Comparison of ENCODE assay signal across 8 mouse cellular contexts in the genomic region with DNA sequence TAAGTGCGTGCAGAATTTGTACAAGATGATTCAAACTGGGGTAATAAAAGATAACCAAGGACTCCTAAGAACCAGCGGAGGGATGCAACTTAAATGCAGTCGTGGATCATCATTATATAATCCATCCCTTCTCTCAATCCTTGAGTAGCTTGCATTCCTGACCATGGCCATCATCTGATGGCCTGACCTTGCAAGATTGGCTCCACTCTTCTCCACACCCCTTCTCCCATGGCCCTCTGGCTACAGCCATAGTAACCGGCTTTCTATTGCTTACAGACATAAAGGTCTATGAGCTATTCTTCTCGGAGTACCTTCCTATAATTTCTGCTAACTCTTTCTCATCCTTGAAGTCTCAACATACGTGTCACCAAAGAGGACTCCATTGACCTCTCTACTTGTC. TPM values are rescaled to one million over a fixed set of nuclear protein-coding genes. Genes with fewer than 3 reads are reported as not detected.
DNase-seq lines count a peak whose midpoint lies in the region; ATAC-seq and TF ChIP-seq lines count a peak whose summit lies in the region.

No protein-coding gene starts in this region.

- no peaks in the 10 kb centered on the region for H3K9me3 ChIP-seq in kidney, embryonic 15.5 days (replicated peaks)
- H3K9me3 ChIP-seq in hindbrain, embryonic 15.5 days: no peaks in the 10 kb centered on the region
- no peaks in the 10 kb centered on the region for H3K9me3 ChIP-seq in midbrain, postnatal 0 days (ENCODE audit: low read length)

- peak overlapping the region; percentile 99 for H3K4me3 ChIP-seq in kidney, embryonic 15.5 days (replicated peaks)
- H3K4me3 ChIP-seq in brown adipose tissue, adult 24 weeks (ENCODE audit: insufficient read depth, low read depth, low read length): peak overlapping the region; percentile 21; the same call in 1 of the 2 replicates
- H3K4me3 ChIP-seq in hindbrain, embryonic 15.5 days: peak overlapping the region; percentile 99
- H3K4me3 ChIP-seq in midbrain, postnatal 0 days (ENCODE audit: low read depth, low read length): peak overlapping the region; percentile 94

- peak overlapping the region; percentile 80 for H3K4me2 ChIP-seq in kidney, embryonic 15.5 days
- peak overlapping the region; percentile 82 for H3K4me2 ChIP-seq in hindbrain, embryonic 15.5 days
- peak overlapping the region; percentile 87 for H3K4me2 ChIP-seq in midbrain, postnatal 0 days (ENCODE audit: low read depth, low read length, poor library complexity, severe bottlenecking)

- H3K27me3 ChIP-seq in kidney, embryonic 15.5 days: no peaks in the 10 kb centered on the region
- no peaks in the 10 kb centered on the region for H3K27me3 ChIP-seq in hindbrain, embryonic 15.5 days
- H3K27me3 ChIP-seq in midbrain, postnatal 0 days (ENCODE audit: insufficient read depth, low read length): no peaks in the 10 kb centered on the region

- peak overlapping the region; percentile 95; the same call in 1 of the 2 replicates for H3K27ac ChIP-seq in kidney, embryonic 15.5 days
- H3K27ac ChIP-seq in brown adipose tissue, adult 24 weeks (replicated peaks; ENCODE audit: low read depth, low read length): no peak overlapping the region
- H3K27ac ChIP-seq in hindbrain, embryonic 15.5 days (replicated peaks): peak overlapping the region; percentile 91; the same call in 1 of the 2 replicates
- H3K27ac ChIP-seq in midbrain, postnatal 0 days (ENCODE audit: low read depth, low read length): no peak overlapping the region

- peaks cover 32% of the 10 kb centered on the region for H3K36me3 ChIP-seq in kidney, embryonic 15.5 days
- H3K36me3 ChIP-seq in hindbrain, embryonic 15.5 days: no peaks in the 10 kb centered on the region
- H3K36me3 ChIP-seq in midbrain, postnatal 0 days (ENCODE audit: insufficient read depth, low read length): no peaks in the 10 kb centered on the region

- WGBS in kidney, embryonic 15.5 days: 56% methylated on average over 6 of the region's 6 CpGs
- WGBS in hindbrain, embryonic 15.5 days: 64% methylated on average over 6 of the region's 6 CpGs
- 63% methylated on average over 6 of the region's 6 CpGs for WGBS in midbrain, postnatal 0 days

- ATAC-seq in kidney, embryonic 15.5 days (replicated peaks; ENCODE audit: low FRiP score): no peak
- no peak for ATAC-seq in hindbrain, embryonic 15.5 days (ENCODE audit: low FRiP score, low read depth)
- ATAC-seq in midbrain, postnatal 0 days (ENCODE audit: low FRiP score): no peak
- no peak for ATAC-seq in inflammation-experienced regulatory T-cells, adult 6 months

- peaks cover 43% of the 10 kb centered on the region for H3K4me1 ChIP-seq in kidney, embryonic 15.5 days
- H3K4me1 ChIP-seq in brown adipose tissue, adult 24 weeks (ENCODE audit: control insufficient read depth, insufficient read depth, insufficient read length, low read length): peaks cover 9% of the 10 kb centered on the region
- peaks cover 42% of the 10 kb centered on the region for H3K4me1 ChIP-seq in hindbrain, embryonic 15.5 days (replicated peaks)
- H3K4me1 ChIP-seq in midbrain, postnatal 0 days (ENCODE audit: insufficient read depth, low read length): peaks cover 19% of the 10 kb centered on the region

- no peak for TF ChIP-seq CTCF in midbrain, postnatal 0 days (IDR thresholded peaks at IDR 0.05)

- DNase-seq in kidney, adult 18-20 months: no peak
- DNase-seq in midbrain, postnatal 0 days (ENCODE audit: low spot score): no peak
- DNase-seq in T-cell, adult 2 months (ENCODE audit: low spot score): no peak
- DNase-seq in urinary bladder, postnatal 10 days (ENCODE audit: low spot score): no peak

- H3K9ac ChIP-seq in kidney, embryonic 15.5 days: peak overlapping the region; percentile 100
- peak overlapping the region; percentile 99 for H3K9ac ChIP-seq in hindbrain, embryonic 15.5 days
- H3K9ac ChIP-seq in midbrain, postnatal 0 days (replicated peaks; ENCODE audit: low read length, poor library complexity, severe bottlenecking): no peak overlapping the region

RNA-seq across cellular contexts. Expression of a gene that starts 0.8 kb away (rescaled TPM):
- 6.4 and 7.0 TPM in 2 replicates for polyA plus RNA-seq in kidney, embryonic 15.5 days (2015; fragmentation: Nextera tagmentation; extraction: Ambion mirVana)
- 10.2 and 11.0 TPM in 2 replicates for polyA plus RNA-seq in brown adipose tissue, adult 24 weeks (2012; ENCODE audit: insufficient read depth, insufficient read length, missing spikeins)
- 5.5 and 5.6 TPM in 2 replicates for polyA plus RNA-seq in hindbrain, embryonic 15.5 days (2015; fragmentation: Nextera tagmentation; extraction: Ambion mirVana)
- total RNA-seq in midbrain, postnatal 0 days (2014; rRNA removed): 18.8 and 24.2 TPM in 2 replicates
- polyA plus RNA-seq in midbrain, postnatal 0 days (2015; fragmentation: Nextera tagmentation; extraction: Ambion mirVana): 3.2 and 4.6 TPM in 2 replicates
- 10 to 100 TPM in 1 of 3 experiments, 1 to 10 TPM in 2; 6.2 to 13.5 (median 9.4) TPM for polyA plus RNA-seq in inflammation-experienced regulatory T-cells, adult 6 months (2017; shearing (Covaris generic))

RNA-seq across cellular contexts. Expression of a gene that starts 0.9 kb away (rescaled TPM):
- polyA plus RNA-seq in kidney, embryonic 15.5 days (2015; fragmentation: Nextera tagmentation; extraction: Ambion mirVana): 15.4 and 16.0 TPM in 2 replicates
- polyA plus RNA-seq in brown adipose tissue, adult 24 weeks (2012; ENCODE audit: insufficient read depth, insufficient read length, missing spikeins): 1.7 and 2.8 TPM in 2 replicates
- polyA plus RNA-seq in hindbrain, embryonic 15.5 days (2015; fragmentation: Nextera tagmentation; extraction: Ambion mirVana): 5.8 and 6.2 TPM in 2 replicates
- 6.5 and 7.0 TPM in 2 replicates for total RNA-seq in midbrain, postnatal 0 days (2014; rRNA removed)
- polyA plus RNA-seq in midbrain, postnatal 0 days (2015; fragmentation: Nextera tagmentation; extraction: Ambion mirVana): 2.5 and 2.9 TPM in 2 replicates
- polyA plus RNA-seq in inflammation-experienced regulatory T-cells, adult 6 months (2017; shearing (Covaris generic)): 10 to 100 TPM; 18.9 to 24.1 (median 21.5) TPM

RNA-seq across cellular contexts. Expression of a gene that starts 16.9 kb away (rescaled TPM):
- polyA plus RNA-seq in kidney, embryonic 15.5 days (2015; fragmentation: Nextera tagmentation; extraction: Ambion mirVana): 10.3 and 12.2 TPM in 2 replicates
- 0.32 and 0.38 TPM in 2 replicates for polyA plus RNA-seq in brown adipose tissue, adult 24 weeks (2012; ENCODE audit: insufficient read depth, insufficient read length, missing spikeins)
- 42.5 and 46.9 TPM in 2 replicates for polyA plus RNA-seq in hindbrain, embryonic 15.5 days (2015; fragmentation: Nextera tagmentation; extraction: Ambion mirVana)
- 30.1 and 38.8 TPM in 2 replicates for total RNA-seq in midbrain, postnatal 0 days (2014; rRNA removed)
- polyA plus RNA-seq in midbrain, postnatal 0 days (2015; fragmentation: Nextera tagmentation; extraction: Ambion mirVana): 54.7 and 59.4 TPM in 2 replicates
- polyA plus RNA-seq in inflammation-experienced regulatory T-cells, adult 6 months (2017; shearing (Covaris generic)): 10 to 100 TPM; 23.3 to 25.2 (median 25.1) TPM

RNA-seq across cellular contexts. Expression of a gene that starts 49.1 kb away (rescaled TPM):
- 8.1 and 9.0 TPM in 2 replicates for polyA plus RNA-seq in kidney, embryonic 15.5 days (2015; fragmentation: Nextera tagmentation; extraction: Ambion mirVana)
- polyA plus RNA-seq in brown adipose tissue, adult 24 weeks (2012; ENCODE audit: insufficient read depth, insufficient read length, missing spikeins): 7.3 and 9.4 TPM in 2 replicates
- polyA plus RNA-seq in hindbrain, embryonic 15.5 days (2015; fragmentation: Nextera tagmentation; extraction: Ambion mirVana): 22.8 and 23.1 TPM in 2 replicates
- 49.5 and 57.3 TPM in 2 replicates for total RNA-seq in midbrain, postnatal 0 days (2014; rRNA removed)
- 19.9 and 20.6 TPM in 2 replicates for polyA plus RNA-seq in midbrain, postnatal 0 days (2015; fragmentation: Nextera tagmentation; extraction: Ambion mirVana)
- polyA plus RNA-seq in inflammation-experienced regulatory T-cells, adult 6 months (2017; shearing (Covaris generic)): 10 to 100 TPM in 2 of 3 experiments, 1 to 10 TPM in 1; 8.5 to 13.3 (median 11.6) TPM

Comparison
In these comparisons a context has a peak if more than half of its experiments do, and no peak if none do; other contexts are left out.
1. H3K27ac ChIP-seq: peak in kidney, embryonic 15.5 days (single experiment) and hindbrain, embryonic 15.5 days (single experiment); none in brown adipose tissue, adult 24 weeks (single experiment) and midbrain, postnatal 0 days (single experiment).
2. H3K4me3 ChIP-seq: peak in every context shown above with its lines; median percentile 99 in kidney, embryonic 15.5 days; 99 in hindbrain, embryonic 15.5 days; 94 in midbrain, postnatal 0 days; 21 in brown adipose tissue, adult 24 weeks.
3. Peak in every context shown above with its lines, with median percentiles within 50 percentile points of each other: H3K4me2 ChIP-seq.